Mouse (Mus musculus): ENCODE measurements around the gene Myo6.

The Myo6 gene

GRCm38 (mm10) chr9:80164611-80165474, at the start of gene Myo6:
Gene Myo6 (plus strand): TSS chr9:80165031.
- peak; percentile 95 for DNase-seq

GRCm38 (mm10) chr9:80145992-80146587, 18.7 kb upstream of the Myo6 start:
- no peak for DNase-seq

DNA sequence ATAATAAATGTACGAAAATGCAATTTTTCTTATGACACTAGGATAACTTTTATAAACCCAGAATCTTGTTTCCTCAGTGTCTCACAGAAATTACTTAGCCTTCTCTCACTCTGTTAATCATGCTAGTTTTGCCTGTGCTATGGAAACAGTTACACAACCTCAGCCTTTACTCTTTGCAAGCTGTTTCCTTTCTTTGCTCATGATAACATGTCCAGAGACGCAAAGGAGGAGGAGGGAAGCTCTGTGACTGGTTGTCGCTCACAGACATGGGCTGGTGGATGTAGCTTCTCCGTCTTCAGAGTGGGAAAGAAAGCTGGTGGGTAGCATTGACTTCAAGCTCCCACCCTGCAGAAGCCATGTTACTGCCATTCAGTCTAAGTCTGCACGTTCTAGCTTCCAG, 15.2 kb upstream of the Myo6 start:
- DNase-seq: no peak

DNA sequence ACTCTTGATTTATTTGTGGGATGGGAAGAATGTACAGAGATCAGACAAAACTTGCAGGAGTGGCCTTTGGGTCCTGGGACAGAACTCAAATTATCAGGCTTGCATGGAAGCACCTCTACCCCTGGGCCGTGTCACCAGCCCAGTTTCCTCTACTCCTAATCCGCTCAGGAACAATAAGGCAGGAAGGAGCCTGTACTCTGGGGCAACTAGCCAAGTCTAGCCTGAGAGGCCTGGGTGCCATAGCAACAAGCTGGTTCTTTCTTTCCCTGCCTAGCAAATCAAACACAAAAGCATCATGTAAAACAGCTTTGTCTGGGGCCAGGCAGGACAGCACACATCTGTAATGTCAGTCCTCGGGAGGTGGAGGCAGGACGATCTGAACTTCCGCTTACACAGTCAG, 9.6 kb upstream of the Myo6 start:
- no peak for DNase-seq

DNA sequence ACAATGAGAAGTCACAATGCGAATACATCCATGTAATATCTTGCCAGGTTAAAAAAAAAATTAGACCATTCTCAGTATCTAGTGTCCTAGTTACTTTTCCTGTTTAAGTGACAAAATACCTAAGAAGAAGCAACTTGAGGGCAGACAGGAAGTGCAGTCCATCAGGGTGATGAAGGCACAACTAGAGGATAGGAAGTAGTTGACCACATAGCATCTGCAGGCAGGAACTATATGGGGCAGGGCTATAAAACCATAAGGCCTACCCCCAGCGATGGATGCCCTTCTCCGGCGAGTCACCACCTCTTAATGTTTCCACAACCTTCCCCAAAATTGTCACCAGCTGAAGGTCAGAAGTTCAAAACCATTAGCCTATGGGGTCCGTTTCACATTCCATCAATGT, 8.1 kb upstream of the Myo6 start:
- no peak for DNase-seq

DNA sequence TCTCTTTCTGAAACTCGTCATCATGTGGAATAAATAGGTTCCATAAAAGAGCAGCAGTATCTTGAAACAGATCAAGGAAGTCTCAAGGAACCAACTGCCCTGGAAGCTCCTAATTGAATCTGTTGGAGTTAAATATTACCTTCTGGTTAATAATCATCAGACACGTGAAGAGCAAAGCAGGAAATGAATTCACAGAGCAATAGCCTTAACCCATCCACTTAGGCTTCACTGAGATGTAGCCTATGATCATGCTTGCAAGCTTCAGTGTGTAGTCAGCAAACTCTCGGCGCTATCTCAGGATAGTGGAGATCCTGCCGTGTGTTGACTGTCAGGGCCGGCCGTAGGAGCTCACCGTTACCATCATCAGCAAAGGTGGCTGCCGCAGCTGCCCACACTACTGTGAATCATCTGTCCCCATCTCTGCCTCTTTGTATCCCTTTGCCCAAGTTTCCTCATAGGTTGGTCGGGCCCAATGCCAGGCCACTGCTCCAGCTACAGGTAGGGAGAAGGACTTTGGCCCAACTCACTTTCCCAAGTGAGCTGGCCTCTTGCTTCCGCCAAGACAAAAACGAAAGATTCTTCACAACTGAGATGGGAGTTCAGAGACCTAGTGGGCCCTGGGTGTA, 6.9 kb upstream of the Myo6 start:
- no peak for DNase-seq

DNA sequence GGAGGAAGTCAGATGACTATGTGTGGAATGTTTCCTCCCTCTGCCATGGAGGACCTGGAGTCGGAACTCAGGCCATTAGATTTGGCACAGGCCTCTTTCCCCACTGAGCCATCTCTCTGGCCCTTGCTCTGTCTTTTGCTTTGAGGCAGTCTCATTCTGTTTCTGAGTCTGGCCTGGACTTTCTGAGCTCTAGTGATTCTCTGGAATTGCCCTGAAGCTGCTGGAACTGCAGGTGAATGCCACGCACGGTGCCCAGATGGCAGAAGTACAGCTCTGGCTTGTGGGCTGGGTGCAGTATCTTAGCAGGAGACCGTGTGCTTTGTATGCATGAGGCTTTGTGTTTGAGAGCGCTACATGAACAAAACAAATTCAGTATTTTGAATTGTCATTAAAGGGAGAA, 5.9 kb upstream of the Myo6 start:
- DNase-seq: no peak

DNA sequence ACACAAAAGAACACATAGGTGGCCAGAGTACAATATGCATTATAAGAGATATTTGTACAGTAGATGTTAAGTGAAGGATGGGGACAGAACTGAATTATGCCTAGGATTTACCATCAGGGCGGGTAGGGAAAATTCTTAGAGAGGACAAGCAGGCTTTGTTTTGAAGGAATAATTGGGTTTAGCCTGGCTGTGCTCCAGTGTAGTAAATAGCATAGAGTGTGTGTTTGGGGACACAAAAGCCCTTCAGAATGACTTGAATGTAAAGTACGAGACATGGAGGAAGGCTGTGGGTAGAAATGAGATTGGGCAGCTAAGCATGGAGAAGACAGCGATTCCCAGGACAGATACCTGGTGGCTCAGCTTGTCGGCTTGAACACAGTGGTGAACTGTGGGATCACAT, 3.4 kb upstream of the Myo6 start:
- DNase-seq: no peak

DNA sequence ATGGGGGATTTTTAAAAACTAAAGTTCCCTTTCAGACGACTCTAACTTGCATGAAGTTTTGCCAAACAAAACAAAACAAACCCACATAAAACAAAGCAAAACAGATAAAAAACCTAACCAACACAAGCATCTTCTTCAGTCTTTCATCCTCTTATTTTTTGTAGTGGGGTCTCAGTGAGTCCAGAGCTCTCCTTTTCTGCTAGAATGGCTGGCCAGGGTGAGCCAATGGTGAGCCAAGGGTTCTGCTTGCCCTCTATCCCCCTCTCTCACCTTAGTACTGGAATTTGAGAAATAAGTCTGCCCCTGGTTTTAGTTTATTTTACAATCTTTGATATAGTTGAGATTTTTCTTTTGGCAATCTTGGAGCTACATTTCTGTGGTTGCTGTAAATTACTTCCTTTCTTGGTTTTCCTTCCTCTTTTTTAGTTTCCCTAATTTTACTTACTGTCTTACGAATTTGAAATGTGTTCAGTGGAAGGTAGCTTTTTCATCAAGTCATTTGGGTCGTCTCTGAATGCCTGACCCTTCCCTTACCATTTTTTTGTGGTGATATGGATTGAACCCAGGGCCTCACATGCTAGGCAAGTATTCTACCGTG, 1.6 kb upstream of the Myo6 start:
- no peak for DNase-seq

- DNase-seq: no peak
Observed at GRCm38 (mm10) chr9:80164191-80164590, 640 bp upstream of the Myo6 start.

GRCm38 (mm10) chr9:80165690-80166089, 859 bp downstream of the Myo6 start:
- DNase-seq: no peak

DNA sequence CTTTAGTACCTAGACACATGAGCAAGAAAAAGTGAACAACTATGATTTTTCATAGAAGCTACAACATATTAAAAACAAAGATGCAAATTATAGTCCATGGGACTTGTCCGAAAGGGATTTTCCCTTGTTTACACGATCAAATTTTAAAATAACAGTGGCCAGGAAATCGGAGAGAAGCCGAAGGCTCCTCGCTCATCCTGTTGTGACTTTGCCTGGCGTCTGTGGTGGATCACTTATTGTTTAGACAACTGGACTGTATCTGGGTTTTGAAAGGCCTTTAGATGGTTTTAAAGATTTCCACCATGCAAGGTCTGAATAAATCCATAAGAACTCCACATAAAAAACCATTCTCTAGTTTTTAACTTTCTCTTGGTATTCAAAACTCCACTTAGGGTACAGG, 1.6 kb downstream of the Myo6 start:
- DNase-seq: no peak

DNA sequence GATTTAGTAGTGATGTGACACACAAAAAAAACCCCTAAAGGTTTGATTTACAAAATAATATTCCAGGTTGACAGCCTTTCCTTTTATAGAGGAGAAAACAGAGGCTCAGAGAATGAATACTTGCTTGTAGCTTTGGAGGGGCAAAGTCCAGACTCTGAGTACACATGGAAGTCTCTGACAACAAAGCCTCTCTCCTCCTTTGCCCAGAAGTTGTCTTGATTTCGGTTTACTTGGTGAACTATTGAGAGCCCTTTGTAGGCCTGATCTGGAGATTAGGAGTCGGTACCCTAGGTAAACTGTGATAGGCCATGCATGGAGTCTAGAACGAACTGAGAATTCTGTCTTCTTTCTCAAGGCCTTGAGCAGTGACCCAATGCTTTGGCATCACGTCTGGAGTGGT, 2.3 kb downstream of the Myo6 start:
- DNase-seq: no peak

- no peak for DNase-seq
Observed at GRCm38 (mm10) chr9:80169551-80169950, 4.7 kb downstream of the Myo6 start.

DNA sequence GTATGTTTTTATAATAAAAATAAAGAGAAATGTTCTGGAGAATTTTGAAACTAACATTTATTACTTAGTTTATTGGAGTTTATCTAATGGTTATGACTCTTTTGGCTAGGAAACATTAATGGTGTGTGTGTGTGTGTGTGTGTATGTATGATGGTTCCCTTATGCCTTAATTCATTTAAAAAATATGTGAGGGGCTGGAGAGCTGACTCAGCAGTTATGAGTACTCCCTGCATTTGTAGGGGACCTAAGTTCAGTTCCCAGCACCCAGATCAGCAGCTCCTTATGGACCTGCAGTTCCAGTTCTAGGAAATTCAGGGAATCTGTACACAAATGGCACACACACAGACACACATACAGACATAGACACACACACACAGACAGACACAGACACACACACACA, 6.4 kb downstream of the Myo6 start:
- DNase-seq: no peak

DNA sequence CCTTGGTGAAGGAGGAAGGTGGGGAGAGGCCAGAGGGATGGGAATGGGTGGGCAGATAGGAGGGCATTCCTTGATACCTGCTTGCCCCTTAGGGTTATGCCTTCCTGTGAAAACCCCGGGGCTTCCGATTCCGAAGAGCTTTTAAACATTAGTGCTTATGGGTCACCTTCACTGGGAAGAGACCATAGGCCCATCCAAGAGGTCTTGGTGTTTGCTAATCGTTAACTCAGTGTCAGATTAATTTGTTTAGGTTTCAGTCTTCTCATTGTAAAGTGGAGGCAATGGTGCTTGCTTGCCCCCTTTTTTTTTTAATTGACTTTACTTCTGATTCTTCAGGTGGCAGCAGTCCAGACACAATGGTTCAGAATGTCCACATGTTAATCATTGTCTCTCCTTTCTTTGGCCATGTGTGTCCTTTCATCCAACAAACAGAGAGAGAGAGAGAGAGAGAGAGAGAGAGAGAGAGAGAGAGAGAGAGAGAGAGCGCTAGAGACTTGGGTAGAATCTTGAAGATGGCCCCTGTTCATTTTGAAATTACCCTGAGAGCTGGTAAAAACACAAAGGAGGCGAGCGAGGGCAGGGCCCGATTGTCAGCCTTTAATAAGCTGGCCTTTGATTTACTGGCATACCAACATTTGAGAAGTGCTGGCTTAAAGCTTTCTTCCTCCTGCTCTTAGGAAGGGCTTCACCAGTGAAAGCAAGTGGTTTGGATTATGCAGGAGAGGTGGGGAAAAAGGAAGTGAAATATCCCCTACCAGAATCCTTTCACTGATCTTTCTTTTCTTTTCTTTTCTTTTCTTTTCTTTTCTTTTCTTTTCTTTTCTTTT, 7.8 kb downstream of the Myo6 start:
- DNase-seq: no peak

DNA sequence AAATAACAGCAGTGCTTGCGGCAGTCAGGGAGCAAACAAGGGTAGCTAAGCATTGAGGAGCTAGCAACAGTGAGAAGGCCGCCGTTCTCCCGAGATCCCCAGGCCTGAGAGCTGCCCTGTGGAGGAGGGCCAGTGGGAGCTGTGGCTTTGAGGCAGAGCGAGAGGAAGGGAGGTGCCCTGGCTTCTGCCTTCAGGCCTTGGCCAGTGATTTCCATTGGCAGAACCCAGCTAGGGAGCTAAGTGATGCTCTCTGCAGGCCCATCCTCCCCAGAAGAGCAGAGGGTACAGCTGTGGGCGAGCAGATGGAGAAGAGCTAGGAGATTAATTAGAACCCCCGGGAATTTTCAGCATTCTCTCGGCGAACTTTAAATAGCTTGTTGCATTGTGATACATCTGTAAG, 8.8 kb downstream of the Myo6 start:
- no peak for DNase-seq

GRCm38 (mm10) chr9:80176696-80177478, 12.1 kb downstream of the Myo6 start:
- DNase-seq: no peak

DNA sequence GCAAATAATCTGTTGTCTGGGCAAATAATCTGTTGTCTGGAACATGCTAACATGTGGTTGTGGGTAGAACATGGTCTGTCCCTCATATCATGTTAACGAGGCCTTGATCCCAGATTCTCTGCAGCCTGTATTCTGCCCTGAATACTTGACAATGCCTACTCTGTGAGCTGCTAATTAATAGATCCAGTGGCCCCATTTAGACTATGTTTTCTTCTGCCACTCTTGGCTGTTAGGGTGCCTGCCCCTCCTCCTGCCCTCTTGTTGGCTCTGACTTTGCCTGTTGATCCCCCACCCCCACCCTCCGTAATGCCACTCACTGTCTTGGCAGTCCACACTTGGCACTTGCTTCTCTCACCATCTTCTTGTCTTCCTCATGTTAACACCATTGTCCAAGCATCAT, 13.8 kb downstream of the Myo6 start:
- DNase-seq: no peak

- no peak for DNase-seq
Observed at GRCm38 (mm10) chr9:80179688-80180087, 14.9 kb downstream of the Myo6 start.

DNA sequence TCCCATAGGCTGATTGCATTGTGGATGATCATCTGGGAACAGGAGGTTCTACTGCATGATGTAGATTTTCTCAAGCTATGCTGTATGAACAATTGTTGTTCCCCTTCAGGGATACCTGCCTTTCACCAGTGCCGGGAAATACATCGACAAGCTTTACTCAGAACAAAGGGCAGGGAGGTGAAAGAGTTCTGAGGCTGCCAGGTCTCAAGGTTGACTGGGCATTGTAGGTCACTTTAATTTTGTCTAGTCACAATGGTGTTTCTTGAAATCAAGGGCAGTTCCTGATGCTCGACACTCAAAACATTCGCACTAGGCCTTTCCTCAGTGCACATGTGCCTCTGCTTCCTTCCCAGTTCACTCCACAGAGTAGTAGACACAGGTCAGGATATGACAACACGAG, 15.9 kb downstream of the Myo6 start:
- DNase-seq: no peak

DNA sequence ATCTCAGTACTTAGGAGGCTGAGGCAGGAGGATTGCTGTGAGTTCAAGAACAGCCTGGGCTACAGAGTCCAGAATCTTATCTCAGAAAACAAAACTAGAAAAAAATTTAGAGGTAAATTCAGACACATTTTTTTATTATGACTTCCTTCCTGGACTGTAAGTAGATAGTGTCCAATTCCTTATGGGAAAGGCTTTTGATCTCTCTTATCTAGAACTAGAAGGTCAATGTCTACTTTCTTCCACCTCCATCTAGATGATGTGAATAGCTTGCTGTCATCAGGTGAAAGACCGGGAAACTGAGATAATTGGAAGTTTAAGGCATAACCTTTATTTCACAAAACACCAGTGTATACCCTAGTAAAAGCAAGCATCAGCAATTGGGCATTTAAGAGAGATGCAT, 16.9 kb downstream of the Myo6 start:
- DNase-seq: no peak

All from thymus, postnatal 4 days (tissue).